Mouse (Mus musculus) hindbrain, embryonic 12.5 days (tissue): Measurements from ENCODE around the gene Vmn1r60. TPM values are rescaled to one million over a fixed set of nuclear protein-coding genes. Genes with fewer than 3 reads are reported as not detected.
"Not testable (repeated sequence)": the region's sequence is repeated elsewhere in the genome, so short reads cannot be mapped to it uniquely, and the experiment has no call there.

ENCODE experiments used
- ATAC-seq: fragments of 200-750 bp; cut with Nextera tagmentation; 2 replicates; pipeline ENCODE4 v1.8.0; 2017; ENCODE audit warnings: moderate TSS enrichment; ENCODE audit not compliant: low FRiP score
- H3K27ac ChIP-seq: fragments of 300-500 bp; sonication (generic); 2 replicates; pipeline ENCODE4 v1.5.1; 2016; ENCODE audit warnings: mild to moderate bottlenecking
- H3K27me3 ChIP-seq: fragments of 300-500 bp; sonication (generic); 2 replicates; pipeline ENCODE4 v1.6.1; 2016; ENCODE audit warnings: mild to moderate bottlenecking
- H3K36me3 ChIP-seq: fragments of 300-500 bp; sonication (generic); 2 replicates; pipeline ENCODE4 v1.6.1; 2016; ENCODE audit warnings: mild to moderate bottlenecking
- H3K4me1 ChIP-seq: fragments of 300-500 bp; sonication (generic); 2 replicates; pipeline ENCODE4 v1.6.1; 2016
- H3K4me2 ChIP-seq: fragments of 300-500 bp; sonication (generic); replicated peaks from 2 replicates; pipeline ENCODE4 v1.6.1; 2016; ENCODE audit warnings: mild to moderate bottlenecking
- H3K4me3 ChIP-seq: fragments of 300-500 bp; sonication (generic); 2 replicates; pipeline ENCODE4 v1.5.1; 2016; ENCODE audit warnings: mild to moderate bottlenecking
- H3K9ac ChIP-seq: fragments of 300-500 bp; sonication (generic); 2 replicates; pipeline ENCODE4 v1.6.1; 2016; ENCODE audit warnings: mild to moderate bottlenecking, moderate library complexity
- H3K9me3 ChIP-seq: fragments of 300-500 bp; sonication (generic); replicated peaks from 2 replicates; pipeline ENCODE4 v1.6.1; 2016; ENCODE audit warnings: mild to moderate bottlenecking
- WGBS: fragments of 180-500 bp; shearing (Covaris S2); methylation state at CpG from one replicate; pipeline ENCODE4 v1.1.7; 2016; 5-methylcytosine and 5-hydroxymethylcytosine counted together
- polyA plus RNA-seq: library from polyadenylated mRNA; unstranded; fragments of >200 nt; fragmentation: Nextera tagmentation; extraction: Ambion mirVana; gene quantifications from 2 replicates; pipeline ENCODE4 v1.2.1, GENCODE M21; 2016

Vmn1r60 gene
- not detected in 2 replicates for polyA plus RNA-seq

DNA sequence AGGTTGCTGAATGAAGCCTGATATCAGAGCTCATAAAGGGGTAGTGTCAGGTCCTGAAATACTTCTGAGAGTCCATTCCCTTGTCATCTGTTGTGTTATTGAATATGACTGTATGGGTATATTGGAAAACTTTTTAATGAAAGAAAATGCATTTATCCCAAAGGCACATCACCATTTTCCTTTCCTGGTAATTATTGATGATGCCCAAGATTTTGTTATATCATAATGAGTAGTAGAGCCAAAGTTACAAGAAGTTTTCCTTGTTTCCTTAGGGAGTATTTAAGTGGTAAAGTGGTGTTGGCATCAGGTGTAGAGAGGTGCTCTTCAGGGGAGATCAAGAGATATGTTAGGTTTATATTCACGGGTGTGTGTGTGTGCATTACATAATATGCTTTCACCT, at the start of gene Vmn1r60:
Gene Vmn1r60 (minus strand): TSS at position 101 of the 400 bp plus-strand sequence.
- H3K9me3 ChIP-seq, ATAC-seq, H3K27ac ChIP-seq, H3K4me3 ChIP-seq, H3K27me3 ChIP-seq, H3K4me1 ChIP-seq, H3K9ac ChIP-seq, H3K4me2 ChIP-seq, H3K36me3 ChIP-seq: not testable (repeated sequence)
- WGBS = 83% methylated on average over 1 of the region's 1 CpGs

DNA sequence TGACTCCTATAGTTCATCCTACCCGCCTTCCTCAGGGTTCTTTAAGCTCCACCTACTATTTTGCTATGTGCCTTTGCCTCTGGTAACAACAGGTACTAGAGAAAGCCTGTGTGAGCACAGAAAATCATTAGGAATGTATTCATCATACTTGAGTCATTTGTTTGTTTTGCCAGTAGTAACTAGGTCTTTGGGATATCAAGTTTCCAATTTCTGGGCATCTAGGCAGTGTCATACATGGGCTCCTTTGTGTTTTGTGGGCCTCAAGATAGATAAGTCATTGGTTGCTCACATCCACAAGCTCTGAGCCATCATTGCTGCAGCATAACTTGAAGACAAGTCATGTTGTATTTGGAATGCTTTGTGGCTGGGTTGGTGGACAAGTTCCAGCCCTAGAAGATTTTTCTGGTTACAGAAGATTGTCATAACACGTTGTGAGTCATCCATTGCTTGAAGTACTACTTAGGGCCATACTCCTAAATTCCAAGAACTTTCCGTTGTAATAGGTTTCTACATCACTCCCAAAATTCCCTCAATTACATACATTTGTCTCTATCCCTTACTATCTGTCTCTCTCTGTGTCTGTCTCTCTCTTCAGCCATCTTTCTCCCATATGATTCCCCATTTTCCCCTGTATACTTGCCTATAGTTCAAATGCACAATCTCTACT, 6.2 kb downstream of the Vmn1r60 start:
- H3K27ac ChIP-seq, H3K4me3 ChIP-seq, H3K36me3 ChIP-seq, H3K4me1 ChIP-seq, ATAC-seq, H3K9ac ChIP-seq, H3K4me2 ChIP-seq, H3K27me3 ChIP-seq: not testable (repeated sequence)
- 55% methylated on average over 3 of the region's 3 CpGs for WGBS
- peaks cover 11% of the 10 kb centered on the region; the same call in 1 of the 2 replicates for H3K9me3 ChIP-seq

DNA sequence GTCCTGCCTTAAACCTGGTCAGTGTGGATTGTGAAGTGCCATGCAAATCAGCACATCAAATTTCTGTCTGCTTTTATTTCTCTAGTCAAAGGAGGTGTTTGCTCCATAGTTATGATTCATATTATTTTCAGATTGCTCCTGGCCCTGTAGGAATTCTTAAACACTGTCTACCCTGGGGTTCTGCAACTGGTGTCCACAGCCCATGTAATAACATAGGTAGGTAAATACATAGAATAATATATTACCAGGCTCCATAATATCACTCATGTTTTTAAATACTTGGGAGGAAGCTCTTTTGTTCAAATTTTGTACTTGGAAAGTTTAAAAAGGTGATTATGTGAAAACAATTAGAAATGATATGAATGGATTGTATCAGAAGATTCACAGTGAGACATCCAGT, 53.3 kb downstream of the Vmn1r60 start, which contains the start of gene Vmn2r28:
Gene Vmn2r28 (minus strand): TSS at position 101 of the 400 bp plus-strand sequence.
- H3K9ac ChIP-seq, H3K4me1 ChIP-seq, H3K4me3 ChIP-seq, H3K27me3 ChIP-seq, H3K27ac ChIP-seq, ATAC-seq, H3K4me2 ChIP-seq, H3K36me3 ChIP-seq, H3K9me3 ChIP-seq: not testable (repeated sequence)

Other genes starting within 250 kb of the Vmn1r60 start
- not detected in 2 replicates for gene Gm5065, start 196.8 kb downstream of the Vmn1r60 start, polyA plus RNA-seq
- gene Nlrp2, start 196.3 kb downstream of the Vmn1r60 start, polyA plus RNA-seq = not detected in 2 replicates
- gene Vmn1r58, start 133.9 kb downstream of the Vmn1r60 start, polyA plus RNA-seq = not detected in 2 replicates
- gene Vmn1r59, start 90.5 kb downstream of the Vmn1r60 start, polyA plus RNA-seq = not detected in 2 replicates
- gene Vmn2r28, start 53.4 kb downstream of the Vmn1r60 start, polyA plus RNA-seq = not detected in 2 replicates
- gene Vmn1r61, start 66.0 kb upstream of the Vmn1r60 start, polyA plus RNA-seq = not detected in 2 replicates
- not detected in 2 replicates for gene Vmn1r62, start 126.3 kb upstream of the Vmn1r60 start, polyA plus RNA-seq